Mouse (Mus musculus) testis, adult 2 months (tissue): Measurements from ENCODE around the gene Ubac2.

Source experiments
- CTCF ChIP-seq: fragments of 200-500 bp; IDR thresholded peaks from 2 replicates; pipeline ENCODE4 v1.5.1; 2012; ENCODE audit warnings: low read depth, mild to moderate bottlenecking, inconsistent platforms, low read length, moderate library complexity; ENCODE audit not compliant: control insufficient read depth, insufficient read depth, insufficient replicate concordance
- POLR2A ChIP-seq: fragments of 200-500 bp; IDR thresholded peaks from 2 replicates; pipeline ENCODE4 v1.6.1; 2012; ENCODE audit warnings: low read depth, mild to moderate bottlenecking, inconsistent platforms, low read length, moderate library complexity; ENCODE audit not compliant: control insufficient read depth

- TF ChIP-seq POLR2A (no peak), CTCF (no peak)
Measured at GRCm38 (mm10) chr14:121952046-121952400, 73.6 kb downstream of the Ubac2 start.
